Mouse (Mus musculus): ENCODE measurements at regions not wholly inside any gene's neighbourhood (a gene's known extent, or its start where the extent isn't known, plus 50 kb on each side); places are given as distances from the start of the nearest gene placed in this dataset.

- Histone ChIP-seq H3K27me3 (ENCODE audit: control insufficient read depth, insufficient read depth, low read length) (no peaks in the 10 kb centered on the region), H3K4me3 (ENCODE audit: insufficient read depth, low read depth, low read length) (no peak overlapping the region), H3K9ac (ENCODE audit: low read depth, low read length) (no peak overlapping the region), H3K4me1 (ENCODE audit: control insufficient read depth, insufficient read depth, low read length) (no peaks in the 10 kb centered on the region), H3K27ac (replicated peaks; ENCODE audit: insufficient read depth, low read depth, low read length) (no peak overlapping the region), H3K36me3 (ENCODE audit: control insufficient read depth, insufficient read depth, low read length) (no peaks in the 10 kb centered on the region), H3K79me2 (ENCODE audit: control insufficient read depth, insufficient read depth, low read length) (no peaks in the 10 kb centered on the region)
- TF ChIP-seq POLR2A (IDR thresholded peaks at IDR 0.05; ENCODE audit: extremely low read depth, insufficient read depth, low read length) (no peak), CTCF (IDR thresholded peaks at IDR 0.05; ENCODE audit: low read depth, low read length) (no peak)
- WGBS = 81% methylated on average over 6 of the region's 6 CpGs
- DNase-seq (ENCODE audit: extremely low read depth, low read depth, low spot score) = no peak
Measured at GRCm38 (mm10) chr12:46020835-46021545, 797.7 kb downstream of the Nova1 start.

GRCm38 (mm10) chr12:45977691-45978414 lies 840.9 kb downstream of the Nova1 start:
- no peak overlapping the region for H3K27ac ChIP-seq (replicated peaks; ENCODE audit: insufficient read depth, low read depth, low read length)
- no peak for DNase-seq (ENCODE audit: extremely low read depth, low read depth, low spot score)
- no peaks in the 10 kb centered on the region for H3K27me3 ChIP-seq (ENCODE audit: control insufficient read depth, insufficient read depth, low read length)
- TF ChIP-seq CTCF (IDR thresholded peaks at IDR 0.05; ENCODE audit: low read depth, low read length) (no peak), POLR2A (IDR thresholded peaks at IDR 0.05; ENCODE audit: extremely low read depth, insufficient read depth, low read length) (no peak)
- H3K9ac ChIP-seq (ENCODE audit: low read depth, low read length) = no peak overlapping the region
- H3K4me3 ChIP-seq (ENCODE audit: insufficient read depth, low read depth, low read length) = no peak overlapping the region
- H3K79me2 ChIP-seq (ENCODE audit: control insufficient read depth, insufficient read depth, low read length) = no peaks in the 10 kb centered on the region
- no peaks in the 10 kb centered on the region for H3K4me1 ChIP-seq (ENCODE audit: control insufficient read depth, insufficient read depth, low read length)
- H3K36me3 ChIP-seq (ENCODE audit: control insufficient read depth, insufficient read depth, low read length) = no peaks in the 10 kb centered on the region

- TF ChIP-seq CTCF (IDR thresholded peaks at IDR 0.05; ENCODE audit: low read depth, low read length) (no peak), POLR2A (IDR thresholded peaks at IDR 0.05; ENCODE audit: extremely low read depth, insufficient read depth, low read length) (no peak)
- DNase-seq (ENCODE audit: extremely low read depth, low read depth, low spot score) = no peak
- Histone ChIP-seq H3K27ac (replicated peaks; ENCODE audit: insufficient read depth, low read depth, low read length) (no peak overlapping the region), H3K9ac (ENCODE audit: low read depth, low read length) (no peak overlapping the region), H3K4me3 (ENCODE audit: insufficient read depth, low read depth, low read length) (no peak overlapping the region), H3K27me3 (ENCODE audit: control insufficient read depth, insufficient read depth, low read length) (no peaks in the 10 kb centered on the region), H3K36me3 (ENCODE audit: control insufficient read depth, insufficient read depth, low read length) (no peaks in the 10 kb centered on the region), H3K4me1 (ENCODE audit: control insufficient read depth, insufficient read depth, low read length) (no peaks in the 10 kb centered on the region), H3K79me2 (ENCODE audit: control insufficient read depth, insufficient read depth, low read length) (no peaks in the 10 kb centered on the region)
- 84% methylated on average over 2 of the region's 2 CpGs for WGBS
Measured at GRCm38 (mm10) chr12:45975780-45976179, 842.9 kb downstream of the Nova1 start.

GRCm38 (mm10) chr12:45970472-45970871 lies 848.3 kb downstream of the Nova1 start:
- 64% methylated on average over 2 of the region's 2 CpGs for WGBS
- Histone ChIP-seq H3K27ac (replicated peaks; ENCODE audit: insufficient read depth, low read depth, low read length) (no peak overlapping the region), H3K4me1 (ENCODE audit: control insufficient read depth, insufficient read depth, low read length) (no peaks in the 10 kb centered on the region), H3K4me3 (ENCODE audit: insufficient read depth, low read depth, low read length) (no peak overlapping the region), H3K79me2 (ENCODE audit: control insufficient read depth, insufficient read depth, low read length) (no peaks in the 10 kb centered on the region), H3K27me3 (ENCODE audit: control insufficient read depth, insufficient read depth, low read length) (no peaks in the 10 kb centered on the region), H3K9ac (ENCODE audit: low read depth, low read length) (no peak overlapping the region), H3K36me3 (ENCODE audit: control insufficient read depth, insufficient read depth, low read length) (no peaks in the 10 kb centered on the region)
- no peak for TF ChIP-seq CTCF (IDR thresholded peaks at IDR 0.05; ENCODE audit: low read depth, low read length)
- TF ChIP-seq POLR2A (IDR thresholded peaks at IDR 0.05; ENCODE audit: extremely low read depth, insufficient read depth, low read length) = no peak
- no peak for DNase-seq (ENCODE audit: extremely low read depth, low read depth, low spot score)

GRCm38 (mm10) chr12:45969881-45970280 lies 848.8 kb downstream of the Nova1 start:
- no peak overlapping the region for H3K9ac ChIP-seq (ENCODE audit: low read depth, low read length)
- no peaks in the 10 kb centered on the region for H3K36me3 ChIP-seq (ENCODE audit: control insufficient read depth, insufficient read depth, low read length)
- WGBS = 65% methylated on average over 1 of the region's 1 CpGs
- no peaks in the 10 kb centered on the region for H3K79me2 ChIP-seq (ENCODE audit: control insufficient read depth, insufficient read depth, low read length)
- TF ChIP-seq POLR2A (IDR thresholded peaks at IDR 0.05; ENCODE audit: extremely low read depth, insufficient read depth, low read length) (no peak), CTCF (IDR thresholded peaks at IDR 0.05; ENCODE audit: low read depth, low read length) (no peak)
- H3K4me1 ChIP-seq (ENCODE audit: control insufficient read depth, insufficient read depth, low read length) = no peaks in the 10 kb centered on the region
- no peak for DNase-seq (ENCODE audit: extremely low read depth, low read depth, low spot score)
- H3K27ac ChIP-seq (replicated peaks; ENCODE audit: insufficient read depth, low read depth, low read length) = no peak overlapping the region
- no peak overlapping the region for H3K4me3 ChIP-seq (ENCODE audit: insufficient read depth, low read depth, low read length)
- no peaks in the 10 kb centered on the region for H3K27me3 ChIP-seq (ENCODE audit: control insufficient read depth, insufficient read depth, low read length)

- no peaks in the 10 kb centered on the region for H3K79me2 ChIP-seq (ENCODE audit: control insufficient read depth, insufficient read depth, low read length)
- H3K27ac ChIP-seq (replicated peaks; ENCODE audit: insufficient read depth, low read depth, low read length) = no peak overlapping the region
- H3K36me3 ChIP-seq (ENCODE audit: control insufficient read depth, insufficient read depth, low read length) = no peaks in the 10 kb centered on the region
- DNase-seq (ENCODE audit: extremely low read depth, low read depth, low spot score) = no peak
- whole genome bisulfite sequencing = 63% methylated on average over 2 of the region's 2 CpGs
- no peaks in the 10 kb centered on the region for H3K27me3 ChIP-seq (ENCODE audit: control insufficient read depth, insufficient read depth, low read length)
- H3K4me1 ChIP-seq (ENCODE audit: control insufficient read depth, insufficient read depth, low read length) = no peaks in the 10 kb centered on the region
- no peak for TF ChIP-seq CTCF (IDR thresholded peaks at IDR 0.05; ENCODE audit: low read depth, low read length)
- no peak for TF ChIP-seq POLR2A (IDR thresholded peaks at IDR 0.05; ENCODE audit: extremely low read depth, insufficient read depth, low read length)
- H3K4me3 ChIP-seq (ENCODE audit: insufficient read depth, low read depth, low read length) = no peak overlapping the region
- no peak overlapping the region for H3K9ac ChIP-seq (ENCODE audit: low read depth, low read length)
Measured at GRCm38 (mm10) chr12:45946918-45947317, 871.8 kb downstream of the Nova1 start.
